Mouse (Mus musculus): ENCODE measurements at regions not wholly inside any gene's neighbourhood (a gene's known extent, or its start where the extent isn't known, plus 50 kb on each side); places are given as distances from the start of the nearest gene placed in this dataset.
A peak's percentile ranks its signal among the peaks of the same experiment; 100 is the strongest.

- Histone ChIP-seq H3K4me3 (ENCODE audit: low read depth, low read length) (no peak overlapping the region), H3K9ac (ENCODE audit: low read depth, low read length) (no peak overlapping the region), H3K36me3 (ENCODE audit: control insufficient read depth, insufficient read depth, low read length) (no peaks in the 10 kb centered on the region), H3K27me3 (ENCODE audit: control insufficient read depth, insufficient read depth, low read length) (no peaks in the 10 kb centered on the region), H3K27ac (ENCODE audit: low read depth, low read length) (no peak overlapping the region), H3K4me2 (replicated peaks; ENCODE audit: low read depth, low read length) (no peak overlapping the region), H3K9me3 (ENCODE audit: control insufficient read depth, low read length) (no peaks in the 10 kb centered on the region), H3K4me1 (replicated peaks; ENCODE audit: control insufficient read depth, insufficient read depth, low read length) (no peaks in the 10 kb centered on the region)
- ATAC-seq (ENCODE audit: low FRiP score), result peak; percentile 56; the same call in 1 of the 2 replicates
- WGBS, result 65% methylated on average over 2 of the region's 2 CpGs
- DNase-seq (ENCODE audit: low spot score), result no peak
Observed at GRCm38 (mm10) chr8:97477098-97477457, 1588.7 kb upstream of the Got2 start.

DNA sequence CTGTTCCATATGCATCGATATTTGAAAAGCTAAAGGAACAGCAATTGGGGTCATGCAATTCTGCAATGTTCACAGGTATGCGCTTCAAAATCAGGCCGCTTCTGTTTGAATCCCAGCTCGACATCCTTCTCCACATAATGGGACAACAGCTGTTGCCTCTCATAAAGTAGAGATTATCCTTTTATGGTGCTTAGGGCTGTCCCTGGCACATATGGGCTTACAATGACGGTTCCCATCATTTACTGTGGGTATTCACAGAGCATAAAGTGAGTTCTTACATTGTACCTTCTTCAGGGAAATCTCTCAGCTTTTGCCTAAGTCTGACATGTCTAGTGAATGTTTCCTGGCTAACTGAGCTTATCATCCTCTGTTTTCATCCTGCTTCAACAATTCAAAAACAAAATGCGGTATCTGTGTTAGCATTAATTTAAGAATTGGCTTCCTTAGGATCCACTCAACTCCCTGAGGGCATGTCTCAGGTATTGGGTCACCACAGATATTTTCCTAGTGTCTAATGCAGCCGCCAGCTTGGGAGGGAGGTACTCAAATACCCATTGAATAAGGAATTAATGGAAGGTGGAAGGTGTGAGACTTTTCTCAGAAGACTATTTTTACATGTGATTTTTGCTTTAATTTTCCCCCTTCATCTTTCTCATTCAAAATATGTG, 1588.2 kb upstream of the Got2 start:
- no peaks in the 10 kb centered on the region for H3K4me1 ChIP-seq (replicated peaks; ENCODE audit: control insufficient read depth, insufficient read depth, low read length)
- H3K9ac ChIP-seq (ENCODE audit: low read depth, low read length), result no peak overlapping the region
- WGBS, result 78% methylated on average over 7 of the region's 7 CpGs
- H3K4me3 ChIP-seq (ENCODE audit: low read depth, low read length), result no peak overlapping the region
- H3K27ac ChIP-seq (ENCODE audit: low read depth, low read length), result no peak overlapping the region
- ATAC-seq (ENCODE audit: low FRiP score), result peak; percentile 33; the same call in 1 of the 2 replicates
- no peaks in the 10 kb centered on the region for H3K27me3 ChIP-seq (ENCODE audit: control insufficient read depth, insufficient read depth, low read length)
- DNase-seq (ENCODE audit: low spot score), result no peak
- H3K36me3 ChIP-seq (ENCODE audit: control insufficient read depth, insufficient read depth, low read length), result no peaks in the 10 kb centered on the region
- no peak overlapping the region for H3K4me2 ChIP-seq (replicated peaks; ENCODE audit: low read depth, low read length)
- H3K9me3 ChIP-seq (ENCODE audit: control insufficient read depth, low read length), result no peaks in the 10 kb centered on the region

DNA sequence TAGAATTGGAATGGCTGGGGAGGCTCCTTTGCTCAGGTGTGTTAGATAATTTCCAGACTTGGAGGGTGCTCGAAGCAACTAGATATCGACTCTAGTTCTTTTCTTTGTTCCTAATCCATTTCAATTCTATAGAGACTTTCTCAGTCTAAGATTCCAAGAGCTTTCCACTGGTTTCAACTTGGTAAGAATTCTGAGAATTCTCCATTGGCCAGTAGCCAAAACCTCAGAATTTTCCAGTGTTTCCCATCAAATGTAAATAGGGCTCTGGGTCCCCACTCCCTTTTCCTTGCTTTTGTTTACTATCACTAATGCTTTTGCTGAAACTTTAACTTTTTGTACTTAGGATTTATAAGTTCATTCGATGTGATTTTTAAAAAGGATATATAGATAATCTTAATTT, 1585.0 kb upstream of the Got2 start:
- 91% methylated on average over 3 of the region's 3 CpGs for WGBS
- ATAC-seq (ENCODE audit: low FRiP score), result no peak
- H3K27ac ChIP-seq (ENCODE audit: low read depth, low read length), result no peak overlapping the region
- DNase-seq (ENCODE audit: low spot score), result no peak
- no peaks in the 10 kb centered on the region for H3K4me1 ChIP-seq (replicated peaks; ENCODE audit: control insufficient read depth, insufficient read depth, low read length)
- no peaks in the 10 kb centered on the region for H3K9me3 ChIP-seq (ENCODE audit: control insufficient read depth, low read length)
- no peak overlapping the region for H3K9ac ChIP-seq (ENCODE audit: low read depth, low read length)
- no peaks in the 10 kb centered on the region for H3K27me3 ChIP-seq (ENCODE audit: control insufficient read depth, insufficient read depth, low read length)
- H3K4me2 ChIP-seq (replicated peaks; ENCODE audit: low read depth, low read length), result no peak overlapping the region
- H3K4me3 ChIP-seq (ENCODE audit: low read depth, low read length), result no peak overlapping the region
- H3K36me3 ChIP-seq (ENCODE audit: control insufficient read depth, insufficient read depth, low read length), result no peaks in the 10 kb centered on the region

- Histone ChIP-seq H3K4me1 (replicated peaks; ENCODE audit: control insufficient read depth, insufficient read depth, low read length) (no peaks in the 10 kb centered on the region), H3K27ac (ENCODE audit: low read depth, low read length) (no peak overlapping the region), H3K9me3 (ENCODE audit: control insufficient read depth, low read length) (no peaks in the 10 kb centered on the region), H3K4me3 (ENCODE audit: low read depth, low read length) (no peak overlapping the region), H3K4me2 (replicated peaks; ENCODE audit: low read depth, low read length) (no peak overlapping the region), H3K36me3 (ENCODE audit: control insufficient read depth, insufficient read depth, low read length) (no peaks in the 10 kb centered on the region), H3K27me3 (ENCODE audit: control insufficient read depth, insufficient read depth, low read length) (no peaks in the 10 kb centered on the region), H3K9ac (ENCODE audit: low read depth, low read length) (no peak overlapping the region)
- DNase-seq (ENCODE audit: low spot score) (no peak), ATAC-seq (ENCODE audit: low FRiP score) (no peak)
Observed at GRCm38 (mm10) chr8:97461478-97461877, 1573.1 kb upstream of the Got2 start.

DNA sequence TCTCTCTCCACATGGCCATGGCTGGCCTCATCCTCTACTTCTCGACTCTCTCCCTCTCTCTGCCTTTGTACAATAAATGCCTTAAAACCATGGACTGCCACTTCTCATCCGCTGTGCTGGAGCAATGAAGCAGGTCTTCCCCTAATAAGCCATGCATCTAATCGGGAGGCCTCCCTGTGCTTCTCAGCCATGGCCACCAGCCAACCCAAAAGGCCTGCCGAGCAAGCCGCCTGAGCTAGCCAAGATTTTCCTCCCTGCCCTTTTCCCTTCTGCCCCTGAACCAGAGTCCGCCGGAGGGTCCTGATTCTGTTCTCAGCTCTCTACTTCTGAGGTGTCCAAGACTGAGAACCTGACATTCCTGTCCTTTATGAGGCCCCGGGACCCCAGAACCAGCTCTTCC, 1559.3 kb upstream of the Got2 start:
- Histone ChIP-seq H3K36me3 (ENCODE audit: control insufficient read depth, insufficient read depth, low read length) (no peaks in the 10 kb centered on the region), H3K27me3 (ENCODE audit: control insufficient read depth, insufficient read depth, low read length) (no peaks in the 10 kb centered on the region), H3K9me3 (ENCODE audit: control insufficient read depth, low read length) (no peaks in the 10 kb centered on the region), H3K9ac (ENCODE audit: low read depth, low read length) (no peak overlapping the region), H3K4me1 (replicated peaks; ENCODE audit: control insufficient read depth, insufficient read depth, low read length) (no peaks in the 10 kb centered on the region), H3K4me2 (replicated peaks; ENCODE audit: low read depth, low read length) (no peak overlapping the region), H3K4me3 (ENCODE audit: low read depth, low read length) (no peak overlapping the region), H3K27ac (ENCODE audit: low read depth, low read length) (no peak overlapping the region)
- no peak for DNase-seq (ENCODE audit: low spot score)
- no peak for ATAC-seq (ENCODE audit: low FRiP score)
- WGBS, result 93% methylated on average over 8 of the region's 8 CpGs

DNA sequence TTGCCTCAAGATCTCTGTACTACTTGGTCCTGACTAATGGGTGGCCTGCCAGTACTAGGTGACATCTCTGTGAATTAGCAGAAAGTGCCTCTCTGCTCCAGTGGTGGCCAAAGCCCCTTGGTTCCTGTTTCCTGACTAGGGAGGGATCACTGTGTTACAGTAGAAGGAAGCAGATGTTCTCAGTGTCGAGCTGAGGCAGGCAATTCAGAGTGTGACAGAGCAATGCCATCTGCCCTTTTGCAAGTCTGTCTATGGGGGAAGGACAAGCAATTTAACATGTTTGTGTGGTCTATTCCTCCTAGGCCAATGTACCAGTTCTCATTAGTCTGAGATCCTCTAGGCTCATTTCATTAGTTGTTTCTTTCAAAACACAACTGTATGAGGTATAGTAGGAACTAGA, 1553.1 kb upstream of the Got2 start:
- Histone ChIP-seq H3K27me3 (ENCODE audit: control insufficient read depth, insufficient read depth, low read length) (no peaks in the 10 kb centered on the region), H3K9ac (ENCODE audit: low read depth, low read length) (no peak overlapping the region), H3K36me3 (ENCODE audit: control insufficient read depth, insufficient read depth, low read length) (no peaks in the 10 kb centered on the region), H3K9me3 (ENCODE audit: control insufficient read depth, low read length) (no peaks in the 10 kb centered on the region), H3K4me1 (replicated peaks; ENCODE audit: control insufficient read depth, insufficient read depth, low read length) (no peaks in the 10 kb centered on the region), H3K27ac (ENCODE audit: low read depth, low read length) (no peak overlapping the region), H3K4me3 (ENCODE audit: low read depth, low read length) (no peak overlapping the region), H3K4me2 (replicated peaks; ENCODE audit: low read depth, low read length) (no peak overlapping the region)
- no peak for DNase-seq (ENCODE audit: low spot score)
- WGBS, result 50% methylated on average over 1 of the region's 1 CpGs
- no peak for ATAC-seq (ENCODE audit: low FRiP score)

DNA sequence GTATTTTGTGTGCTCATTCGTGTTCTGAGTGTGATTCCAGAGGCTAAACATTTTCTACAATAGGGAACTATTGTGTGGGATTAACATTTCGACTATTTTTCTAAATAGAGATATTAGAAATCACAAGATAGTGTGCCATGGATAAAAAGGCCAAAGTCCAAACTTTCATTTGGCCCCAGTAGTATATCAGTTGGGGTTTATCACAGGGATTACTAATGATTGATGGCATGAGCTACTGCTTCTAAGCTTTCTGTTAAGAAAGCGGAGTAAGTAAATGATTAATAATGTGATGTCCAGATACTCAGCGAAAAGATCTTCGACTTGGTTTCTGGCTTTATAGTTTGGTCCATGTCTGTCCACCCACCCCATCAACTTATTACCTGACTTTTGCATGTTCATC, 1545.2 kb upstream of the Got2 start:
- DNase-seq (ENCODE audit: low spot score), result no peak
- Histone ChIP-seq H3K27ac (ENCODE audit: low read depth, low read length) (no peak overlapping the region), H3K4me2 (replicated peaks; ENCODE audit: low read depth, low read length) (no peak overlapping the region), H3K27me3 (ENCODE audit: control insufficient read depth, insufficient read depth, low read length) (no peaks in the 10 kb centered on the region), H3K9me3 (ENCODE audit: control insufficient read depth, low read length) (no peaks in the 10 kb centered on the region), H3K36me3 (ENCODE audit: control insufficient read depth, insufficient read depth, low read length) (no peaks in the 10 kb centered on the region), H3K4me3 (ENCODE audit: low read depth, low read length) (no peak overlapping the region), H3K4me1 (replicated peaks; ENCODE audit: control insufficient read depth, insufficient read depth, low read length) (no peaks in the 10 kb centered on the region), H3K9ac (ENCODE audit: low read depth, low read length) (no peak overlapping the region)
- no peak for ATAC-seq (ENCODE audit: low FRiP score)
- 85% methylated on average over 5 of the region's 5 CpGs for WGBS

DNA sequence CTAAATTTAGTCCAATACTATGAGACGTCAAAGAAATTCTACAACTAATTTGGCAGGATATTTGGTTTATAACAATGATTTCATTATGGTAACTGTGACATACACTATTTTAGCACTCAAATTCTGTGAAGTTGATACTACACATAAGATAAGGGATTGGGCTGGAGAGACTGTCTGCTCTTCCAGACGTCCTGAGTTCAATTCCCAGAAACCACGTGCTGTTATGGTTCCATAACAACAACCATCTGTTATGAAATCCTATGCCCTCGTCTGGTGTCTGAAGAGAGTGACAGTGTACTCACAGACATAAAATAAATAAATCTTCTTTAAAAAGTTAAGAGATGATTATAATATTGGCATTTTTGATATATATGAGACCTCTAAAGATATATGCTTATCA, 1543.1 kb upstream of the Got2 start:
- Histone ChIP-seq H3K9me3 (ENCODE audit: control insufficient read depth, low read length) (no peaks in the 10 kb centered on the region), H3K4me2 (replicated peaks; ENCODE audit: low read depth, low read length) (no peak overlapping the region), H3K4me1 (replicated peaks; ENCODE audit: control insufficient read depth, insufficient read depth, low read length) (no peaks in the 10 kb centered on the region), H3K9ac (ENCODE audit: low read depth, low read length) (no peak overlapping the region), H3K27ac (ENCODE audit: low read depth, low read length) (no peak overlapping the region), H3K4me3 (ENCODE audit: low read depth, low read length) (no peak overlapping the region), H3K27me3 (ENCODE audit: control insufficient read depth, insufficient read depth, low read length) (no peaks in the 10 kb centered on the region), H3K36me3 (ENCODE audit: control insufficient read depth, insufficient read depth, low read length) (no peaks in the 10 kb centered on the region)
- no peak for DNase-seq (ENCODE audit: low spot score)
- WGBS, result 77% methylated on average over 4 of the region's 4 CpGs
- ATAC-seq (ENCODE audit: low FRiP score), result no peak

DNA sequence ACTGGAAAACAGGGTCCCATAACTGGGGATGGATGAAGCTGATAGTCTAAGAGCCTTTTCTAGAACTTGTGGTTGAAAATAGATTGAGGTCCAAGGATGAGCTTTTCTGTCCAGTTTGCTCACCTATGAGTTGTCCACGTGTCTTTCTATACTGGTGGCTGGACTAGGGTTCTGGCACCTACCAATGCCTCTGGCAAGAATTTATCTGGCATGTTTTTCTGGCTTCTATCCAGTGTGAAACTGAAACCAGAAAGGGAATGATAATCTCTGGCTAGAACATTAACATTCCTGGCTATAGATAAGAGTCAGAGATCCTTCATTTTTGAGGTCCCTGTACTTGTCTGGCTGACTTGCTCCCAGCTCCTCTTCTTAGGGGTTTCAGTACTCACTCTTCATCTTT, 1534.0 kb upstream of the Got2 start:
- ATAC-seq (ENCODE audit: low FRiP score) (no peak), DNase-seq (ENCODE audit: low spot score) (no peak)
- no peaks in the 10 kb centered on the region for H3K27me3 ChIP-seq (ENCODE audit: control insufficient read depth, insufficient read depth, low read length)

More for the DNA sequence above, 1534.0 kb upstream of the Got2 start:
- no peak overlapping the region for H3K4me3 ChIP-seq (ENCODE audit: low read depth, low read length)
- 86% methylated on average over 1 of the region's 1 CpGs for WGBS
- H3K36me3 ChIP-seq (ENCODE audit: control insufficient read depth, insufficient read depth, low read length), result no peaks in the 10 kb centered on the region
- H3K9me3 ChIP-seq (ENCODE audit: control insufficient read depth, low read length), result no peaks in the 10 kb centered on the region
- H3K4me1 ChIP-seq (replicated peaks; ENCODE audit: control insufficient read depth, insufficient read depth, low read length), result no peaks in the 10 kb centered on the region
- no peak overlapping the region for H3K4me2 ChIP-seq (replicated peaks; ENCODE audit: low read depth, low read length)
- H3K9ac ChIP-seq (ENCODE audit: low read depth, low read length), result no peak overlapping the region
- no peak overlapping the region for H3K27ac ChIP-seq (ENCODE audit: low read depth, low read length)
